Comparison of ENCODE assay signal across 8 mouse cellular contexts in genomic region chr2:133552031-133552841, GRCm38 (mm10). TPM values are rescaled to one million over a fixed set of nuclear protein-coding genes. Genes with fewer than 3 reads are reported as not detected.
DNase-seq lines count a peak whose midpoint lies in the region; ATAC-seq and TF ChIP-seq lines count a peak whose summit lies in the region.

Gene Bmp2 (plus strand): TSS chr2:133552159.

- H3K27ac ChIP-seq in embryonic facial prominence, embryonic 11.5 days (replicated peaks; ENCODE audit: low read depth, low read length), result no peak within 1 kb of the TSS
- H3K27ac ChIP-seq in heart, adult 2 months, result peak within 1 kb of the TSS; percentile 54
- H3K27ac ChIP-seq in limb, embryonic 13.5 days, result peak within 1 kb of the TSS; percentile 81
- H3K27ac ChIP-seq in midbrain, embryonic 11.5 days (ENCODE audit: low read depth, low read length), result no peak within 1 kb of the TSS

- peak; percentile 31; the same call in 1 of the 2 replicates for TF ChIP-seq CTCF in heart, adult 2 months (IDR thresholded peaks at IDR 0.05)

- H3K79me2 ChIP-seq in heart, adult 2 months (replicated peaks; ENCODE audit: control insufficient read depth, insufficient read depth, low read length), result no peaks in the 10 kb centered on the region

- 0 out of 2 replicates have a peak, but pooled peaks have one; percentile 27 for TF ChIP-seq POLR2A in heart, adult 2 months (IDR thresholded peaks at IDR 0.05; ENCODE audit: insufficient read depth, low read depth, low read length)

- no peak for TF ChIP-seq EP300 in heart, adult 2 months (IDR thresholded peaks at IDR 0.05; ENCODE audit: insufficient read depth, low read depth, low read length)

- H3K4me3 ChIP-seq in embryonic facial prominence, embryonic 11.5 days (ENCODE audit: low read depth, low read length), result peak within 1 kb of the TSS; percentile 61
- peak within 1 kb of the TSS; percentile 60 for H3K4me3 ChIP-seq in heart, adult 2 months
- peak within 1 kb of the TSS; percentile 75 for H3K4me3 ChIP-seq in limb, embryonic 13.5 days
- peak within 1 kb of the TSS; percentile 52 for H3K4me3 ChIP-seq in midbrain, embryonic 11.5 days (ENCODE audit: low read depth, low read length)

- peaks cover 20% of the 10 kb centered on the region for H3K27me3 ChIP-seq in embryonic facial prominence, embryonic 11.5 days (ENCODE audit: control insufficient read depth, insufficient read depth, low read length)
- peaks cover 9% of the 10 kb centered on the region; the same call in 1 of the 2 replicates for H3K27me3 ChIP-seq in heart, adult 2 months (ENCODE audit: control insufficient read depth, insufficient read depth, low read length)
- peaks cover 29% of the 10 kb centered on the region; the same call in 1 of the 2 replicates for H3K27me3 ChIP-seq in limb, embryonic 13.5 days
- peaks cover 55% of the 10 kb centered on the region for H3K27me3 ChIP-seq in midbrain, embryonic 11.5 days (ENCODE audit: control insufficient read depth, insufficient read depth, low read length)

- peak within 1 kb of the TSS; percentile 93 for H3K4me2 ChIP-seq in embryonic facial prominence, embryonic 11.5 days (ENCODE audit: low read depth, low read length)
- H3K4me2 ChIP-seq in limb, embryonic 13.5 days (replicated peaks), result peak within 1 kb of the TSS; percentile 80
- H3K4me2 ChIP-seq in midbrain, embryonic 11.5 days, result peak within 1 kb of the TSS; percentile 72

- H3K9ac ChIP-seq in embryonic facial prominence, embryonic 11.5 days (replicated peaks; ENCODE audit: low read length), result peak within 1 kb of the TSS; percentile 66
- H3K9ac ChIP-seq in heart, adult 2 months (ENCODE audit: low read depth, low read length), result peak within 1 kb of the TSS; percentile 74
- peak within 1 kb of the TSS; percentile 95 for H3K9ac ChIP-seq in limb, embryonic 13.5 days
- peak within 1 kb of the TSS; percentile 51 for H3K9ac ChIP-seq in midbrain, embryonic 11.5 days (ENCODE audit: low read length)

- peak; percentile 1 for DNase-seq in CD4-positive, CD25-positive, alpha-beta regulatory T cell, adult 2 months (ENCODE audit: low read depth, low spot score)
- DNase-seq in embryonic facial prominence, embryonic 11.5 days (ENCODE audit: low spot score), result peak; percentile 71
- DNase-seq in heart, adult 2 months, result peak; percentile 84
- DNase-seq in kidney, adult 11 months, result peak; percentile 23
- DNase-seq in midbrain, embryonic 11.5 days (ENCODE audit: low spot score, missing footprints), result peak; percentile 97
- peak; percentile 15 to 65 for DNase-seq in spleen, postnatal 4 days (ENCODE audit: low spot score in 2 of 2)

- H3K9me3 ChIP-seq in embryonic facial prominence, embryonic 11.5 days (replicated peaks; ENCODE audit: control insufficient read depth, low read length), result no peaks in the 10 kb centered on the region
- H3K9me3 ChIP-seq in limb, embryonic 13.5 days, result no peaks in the 10 kb centered on the region
- no peaks in the 10 kb centered on the region for H3K9me3 ChIP-seq in midbrain, embryonic 11.5 days (ENCODE audit: control insufficient read depth, low read length)

- no peak for ATAC-seq in CD4-positive, CD25-positive, alpha-beta regulatory T cell, adult 4 months
- peak; percentile 63 for ATAC-seq in embryonic facial prominence, embryonic 11.5 days (replicated peaks; ENCODE audit: insufficient number of reproducible peaks, low FRiP score, low TSS enrichment, low read depth)
- ATAC-seq in limb, embryonic 13.5 days (ENCODE audit: low FRiP score, low read depth), result peak; percentile 63
- peak; percentile 79 for ATAC-seq in midbrain, embryonic 11.5 days (ENCODE audit: low FRiP score)

- no peaks in the 10 kb centered on the region for H3K36me3 ChIP-seq in embryonic facial prominence, embryonic 11.5 days (replicated peaks; ENCODE audit: control insufficient read depth, insufficient read depth, low read depth, low read length)
- H3K36me3 ChIP-seq in heart, adult 2 months (ENCODE audit: control insufficient read depth, insufficient read depth, low read length), result no peaks in the 10 kb centered on the region
- H3K36me3 ChIP-seq in limb, embryonic 13.5 days, result peaks cover 4% of the 10 kb centered on the region; the same call in 1 of the 2 replicates
- H3K36me3 ChIP-seq in midbrain, embryonic 11.5 days (ENCODE audit: control insufficient read depth, insufficient read depth, low read length), result no peaks in the 10 kb centered on the region

- intact Hi-C loops in heart, adult 2 months (cut with DNase I), result loop anchor here (5.0 to 10.0 kb wide), 3 partner anchors 117 to 930 kb away; no protein-coding TSS in a partner anchor

- under 1% methylated on average over 93 of the region's 110 CpGs for WGBS in embryonic facial prominence, embryonic 11.5 days
- WGBS in heart, adult 2 months, result under 1% methylated on average over 108 of the region's 110 CpGs
- under 1% methylated on average over 98 of the region's 110 CpGs for WGBS in limb, embryonic 13.5 days
- 0% methylated on average over 94 of the region's 110 CpGs for WGBS in midbrain, embryonic 11.5 days

- H3K4me1 ChIP-seq in embryonic facial prominence, embryonic 11.5 days (ENCODE audit: control insufficient read depth, insufficient read depth, low read length), result no peaks in the 10 kb centered on the region; the same call in 1 of the 2 replicates
- no peaks in the 10 kb centered on the region; the same call in 1 of the 2 replicates for H3K4me1 ChIP-seq in heart, adult 2 months (ENCODE audit: control insufficient read depth, insufficient read depth, low read length)
- H3K4me1 ChIP-seq in limb, embryonic 13.5 days, result peaks cover 46% of the 10 kb centered on the region
- peaks cover 9% of the 10 kb centered on the region; the same call in 1 of the 2 replicates for H3K4me1 ChIP-seq in midbrain, embryonic 11.5 days (ENCODE audit: control insufficient read depth, insufficient read depth, low read length)

RNA-seq across cellular contexts. Expression of gene Bmp2, which starts in this region (rescaled TPM):
- polyA plus RNA-seq in CD4-positive, CD25-positive, alpha-beta regulatory T cell, adult 4 months (2017; shearing (Covaris generic)), result not detected
- polyA plus RNA-seq in embryonic facial prominence, embryonic 11.5 days (2014; fragmentation: Nextera tagmentation; extraction: Ambion mirVana), result 4.5 and 5.1 TPM in 2 replicates
- 1 to 10 TPM; 1.6 to 1.8 TPM for total RNA-seq in heart, adult 2 months (2021)
- polyA plus RNA-seq in heart, adult 2 months (2012; rRNA removed), result 0.59 and 0.96 TPM in 2 replicates
- 26.6 and 27.6 TPM in 2 replicates for polyA plus RNA-seq in limb, embryonic 13.5 days (2015; fragmentation: Nextera tagmentation; extraction: Ambion mirVana)
- polyA plus RNA-seq in midbrain, embryonic 11.5 days (2014; fragmentation: Nextera tagmentation; extraction: Ambion mirVana), result 1.4 and 1.9 TPM in 2 replicates

Comparison
In these comparisons a context has a peak if more than half of its experiments do, and no peak if none do; other contexts are left out.
1. DNase-seq: peak in every context shown above with its lines; median percentile 97 in midbrain, embryonic 11.5 days; 84 in heart, adult 2 months; 71 in embryonic facial prominence, embryonic 11.5 days; 40 in spleen, postnatal 4 days; 23 in kidney, adult 11 months; 1 in CD4-positive, CD25-positive, alpha-beta regulatory T cell, adult 2 months.
2. H3K27ac ChIP-seq: peak in heart, adult 2 months (single experiment) and limb, embryonic 13.5 days (single experiment); none in embryonic facial prominence, embryonic 11.5 days (single experiment) and midbrain, embryonic 11.5 days (single experiment).
3. Peak in every context shown above with its lines, with median percentiles within 50 percentile points of each other: H3K4me2 ChIP-seq, H3K4me3 ChIP-seq and H3K9ac ChIP-seq.